Mouse (Mus musculus) ES-Bruce4 (cell line): ENCODE data around the gene Hipk2. TPM values are rescaled to one million over a fixed set of nuclear protein-coding genes. Genes with fewer than 3 reads are reported as not detected.

Source experiments
- H3K27ac ChIP-seq: 2 replicates; pipeline ENCODE4 v1.5.1; 2012; ENCODE audit warnings: low read length, inconsistent platforms; ENCODE audit not compliant: insufficient read depth
- H3K27me3 ChIP-seq: 2 replicates; pipeline ENCODE4 v1.6.1; 2012; ENCODE audit warnings: mild to moderate bottlenecking, low read length, inconsistent platforms; ENCODE audit not compliant: control insufficient read depth, poor library complexity, insufficient read depth, severe bottlenecking
- H3K36me3 ChIP-seq: 2 replicates; pipeline ENCODE4 v1.6.1; 2012; ENCODE audit warnings: inconsistent platforms, mild to moderate bottlenecking, low read length, moderate library complexity; ENCODE audit not compliant: control insufficient read depth, poor library complexity, insufficient read depth, severe bottlenecking
- H3K4me1 ChIP-seq: one replicate; pipeline ENCODE4 v1.8.1; 2011; ENCODE audit warnings: low read length; ENCODE audit not compliant: control insufficient read depth, insufficient read depth
- H3K4me3 ChIP-seq: 2 replicates; pipeline ENCODE4 v1.5.1; 2011; ENCODE audit warnings: low read depth, mild to moderate bottlenecking, low read length
- H3K9ac ChIP-seq: 2 replicates; pipeline ENCODE4 v1.6.1; 2012; ENCODE audit warnings: low read depth, mild to moderate bottlenecking, inconsistent platforms; ENCODE audit not compliant: poor library complexity, severe bottlenecking
- H3K9me3 ChIP-seq: replicated peaks from 2 replicates; pipeline ENCODE4 v1.6.1; 2012; ENCODE audit warnings: mild to moderate bottlenecking, low read length, inconsistent platforms; ENCODE audit not compliant: control insufficient read depth, poor library complexity, insufficient read depth, severe bottlenecking
- CTCF ChIP-seq: IDR thresholded peaks from one replicate; pipeline ENCODE4 v1.8.1; 2011; ENCODE audit warnings: low read depth, low read length
- EP300 ChIP-seq: IDR thresholded peaks from 2 replicates; pipeline ENCODE4 v1.6.1; 2011; ENCODE audit warnings: low read depth, low read length; ENCODE audit not compliant: insufficient read depth
- POLR2A ChIP-seq: IDR thresholded peaks from one replicate; pipeline ENCODE4 v1.8.1; 2011; ENCODE audit warnings: low read length; ENCODE audit not compliant: insufficient read depth
- polyA plus RNA-seq: library from polyadenylated mRNA; stranded (reverse); fragments of >200 nt; gene quantifications from 2 replicates; pipeline ENCODE4 v1.2.4, GENCODE M21; 2011; ENCODE audit warnings: low read depth; ENCODE audit not compliant: missing spikeins, insufficient read depth, insufficient read length

Hipk2 gene
- polyA plus RNA-seq, 1 experiment: 17.8 TPM

GRCm38 (mm10) chr6:38845876-38846275 lies 30.1 kb downstream of the Hipk2 start:
- Histone ChIP-seq H3K27me3 (no peaks in the 10 kb centered on the region), H3K4me1 (no peaks in the 10 kb centered on the region), H3K4me3 (no peak overlapping the region), H3K36me3 (no peaks in the 10 kb centered on the region), H3K9ac (no peak overlapping the region), H3K27ac (no peak overlapping the region), H3K9me3 (no peaks in the 10 kb centered on the region)
- TF ChIP-seq POLR2A (no peak), EP300 (no peak), CTCF (no peak)

GRCm38 (mm10) chr6:38845117-38845516 lies 30.8 kb downstream of the Hipk2 start:
- Histone ChIP-seq H3K27me3 (no peaks in the 10 kb centered on the region), H3K4me1 (no peaks in the 10 kb centered on the region), H3K36me3 (no peaks in the 10 kb centered on the region), H3K27ac (no peak overlapping the region), H3K9ac (no peak overlapping the region), H3K9me3 (no peaks in the 10 kb centered on the region), H3K4me3 (no peak overlapping the region)
- TF ChIP-seq POLR2A: no peak
- no peak for TF ChIP-seq EP300
- TF ChIP-seq CTCF: no peak

GRCm38 (mm10) chr6:38841551-38841950 lies 34.4 kb downstream of the Hipk2 start:
- Histone ChIP-seq H3K36me3 (no peaks in the 10 kb centered on the region), H3K27ac (no peak overlapping the region), H3K27me3 (no peaks in the 10 kb centered on the region), H3K9ac (no peak overlapping the region), H3K4me3 (no peak overlapping the region), H3K4me1 (no peaks in the 10 kb centered on the region), H3K9me3 (no peaks in the 10 kb centered on the region)
- TF ChIP-seq POLR2A (no peak), EP300 (no peak), CTCF (no peak)

GRCm38 (mm10) chr6:38840780-38841179 lies 35.2 kb downstream of the Hipk2 start:
- Histone ChIP-seq H3K27ac (no peak overlapping the region), H3K9me3 (no peaks in the 10 kb centered on the region), H3K4me1 (no peaks in the 10 kb centered on the region), H3K36me3 (no peaks in the 10 kb centered on the region), H3K27me3 (no peaks in the 10 kb centered on the region), H3K9ac (no peak overlapping the region), H3K4me3 (no peak overlapping the region)
- TF ChIP-seq CTCF (no peak), EP300 (no peak), POLR2A (no peak)

GRCm38 (mm10) chr6:38840380-38840779 lies 35.6 kb downstream of the Hipk2 start:
- no peak overlapping the region for H3K4me3 ChIP-seq
- H3K9me3 ChIP-seq: no peaks in the 10 kb centered on the region
- no peak for TF ChIP-seq EP300
- no peak for TF ChIP-seq CTCF
- no peak for TF ChIP-seq POLR2A
- no peaks in the 10 kb centered on the region for H3K4me1 ChIP-seq
- H3K27me3 ChIP-seq: no peaks in the 10 kb centered on the region
- no peak overlapping the region for H3K9ac ChIP-seq
- no peaks in the 10 kb centered on the region for H3K36me3 ChIP-seq
- no peak overlapping the region for H3K27ac ChIP-seq

- H3K4me1 ChIP-seq: no peaks in the 10 kb centered on the region
- no peaks in the 10 kb centered on the region for H3K27me3 ChIP-seq
- TF ChIP-seq EP300: no peak
- TF ChIP-seq POLR2A: no peak
- no peak for TF ChIP-seq CTCF
- H3K9me3 ChIP-seq: no peaks in the 10 kb centered on the region
- no peak overlapping the region for H3K4me3 ChIP-seq
- no peaks in the 10 kb centered on the region for H3K36me3 ChIP-seq
- H3K27ac ChIP-seq: no peak overlapping the region
- no peak overlapping the region for H3K9ac ChIP-seq
These were observed 36.1 kb downstream of the Hipk2 start for GRCm38 (mm10) chr6:38839891-38840290.
